Mouse (Mus musculus) macrophage (primary cell): ENCODE data around the gene A630076J17Rik. TPM values are rescaled to one million over a fixed set of nuclear protein-coding genes. Genes with fewer than 3 reads are reported as not detected.

Experiments used
- H3K27ac ChIP-seq: fragments of 350-480 bp; formaldehyde crosslinking; 2 replicates; pipeline ENCODE4 v1.9.0; 2021
- H3K36me3 ChIP-seq: fragments of 350-480 bp; formaldehyde crosslinking; 2 replicates; pipeline ENCODE4 v1.9.0; 2021; ENCODE audit errors: inconsistent target
- H3K4me3 ChIP-seq: fragments of 350-480 bp; formaldehyde crosslinking; 2 replicates; pipeline ENCODE4 v1.9.0; 2021; ENCODE audit errors: inconsistent target
- H3K79me2 ChIP-seq: fragments of 350-480 bp; formaldehyde crosslinking; 2 replicates; pipeline ENCODE4 v1.9.0; 2021; ENCODE audit errors: inconsistent target
- WGBS: methylation state at CpG from one replicate; pipeline ENCODE4 v1.1.7; 2026; ENCODE audit warnings: inconsistent platforms; ENCODE audit not compliant: missing documents; 5-methylcytosine and 5-hydroxymethylcytosine counted together
- polyA plus RNA-seq: library from polyadenylated mRNA; stranded (reverse); fragments of 250-400 nt; gene quantifications from 3 replicates; pipeline ENCODE4 v1.2.4, GENCODE M21; 2018; ENCODE audit warnings: inconsistent platforms
- total RNA-seq, 78 experiments: library from RNA; depleted of rRNA; stranded (reverse); fragments of 250-400 nt; gene quantifications; 1 replicate in 9 of 78; 2 replicates in 24 of 78; 3 replicates in 43 of 78; 4 replicates in 2 of 78; pipeline ENCODE4 v1.2.4; 2018; ENCODE audit warnings: inconsistent platforms in 56 of 78

The A630076J17Rik gene
- not detected for total RNA-seq (2018; cell fraction: chromatin; rRNA removed)
- total RNA-seq (2018; cell fraction: cytosol; rRNA removed), result not detected
- not detected for total RNA-seq (2018; cell fraction: nucleus; rRNA removed)
- not detected in 3 replicates for polyA plus RNA-seq

- Histone ChIP-seq H3K27ac (no peak within 1 kb of the TSS), H3K4me3 (no peak within 1 kb of the TSS), H3K79me2 (no peaks in the 10 kb centered on the region), H3K36me3 (no peaks in the 10 kb centered on the region)
- 17% methylated on average over 1 of the region's 1 CpGs for WGBS
Observed at GRCm38 (mm10) chr3:107230527-107230926, at the start of gene A630076J17Rik. Gene A630076J17Rik, plus strand, starts transcription at chr3:107230614.

DNA sequence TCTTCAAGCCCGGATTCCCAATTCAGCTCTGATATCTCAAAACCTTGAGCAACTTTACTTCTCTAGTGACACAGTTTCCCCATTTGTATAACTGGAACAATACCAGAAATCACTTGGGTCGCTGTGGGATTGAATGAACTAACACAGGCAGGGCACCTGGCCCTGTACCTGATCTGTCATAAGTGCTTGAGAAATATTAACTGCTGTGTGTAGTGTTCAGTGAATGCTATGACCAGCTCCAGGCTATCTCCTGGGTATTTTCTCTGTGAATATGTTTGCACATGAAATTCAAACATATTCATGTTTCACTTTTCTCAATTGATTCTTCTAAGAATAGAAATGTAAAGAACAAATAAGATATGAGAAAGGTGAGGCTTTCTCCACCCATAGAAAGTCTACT, 49.6 kb upstream of the A630076J17Rik start:
- 61% methylated on average over 2 of the region's 2 CpGs for WGBS
- H3K27ac ChIP-seq, result no peak overlapping the region
- no peaks in the 10 kb centered on the region for H3K79me2 ChIP-seq
- no peaks in the 10 kb centered on the region for H3K36me3 ChIP-seq
- no peak overlapping the region for H3K4me3 ChIP-seq

DNA sequence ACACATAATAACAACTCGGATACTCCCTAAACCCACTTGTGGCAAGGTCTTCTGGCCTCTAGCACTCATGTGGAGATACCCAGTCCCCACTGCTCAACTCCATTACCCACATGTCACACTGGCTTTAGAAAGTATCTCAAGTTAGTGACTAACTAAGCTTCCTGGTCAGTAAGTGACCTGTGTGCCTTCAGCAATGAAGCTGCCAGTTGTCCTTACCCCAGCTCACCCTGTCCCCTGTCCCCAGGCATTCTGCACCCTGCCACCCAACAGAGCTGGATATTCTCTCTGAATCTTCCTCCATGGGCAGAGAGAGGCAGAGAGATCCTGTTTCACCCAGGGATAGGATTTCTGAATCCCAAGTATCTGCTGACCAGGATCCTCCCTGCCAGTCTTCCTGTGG, 47.7 kb upstream of the A630076J17Rik start, which contains the start of gene Kcna10:
Kcna10 (plus strand) TSS at position 301 of the 400 bp plus-strand sequence.
- no peak within 1 kb of the TSS for H3K27ac ChIP-seq
- H3K36me3 ChIP-seq, result no peaks in the 10 kb centered on the region
- H3K4me3 ChIP-seq, result no peak within 1 kb of the TSS
- 90% methylated on average over 1 of the region's 1 CpGs for WGBS
- H3K79me2 ChIP-seq, result no peaks in the 10 kb centered on the region

GRCm38 (mm10) chr3:107183178-107183577, 47.2 kb upstream of the A630076J17Rik start:
- H3K79me2 ChIP-seq, result no peaks in the 10 kb centered on the region

GRCm38 (mm10) chr3:107185597-107185996, 44.8 kb upstream of the A630076J17Rik start:
- 33% methylated on average over 3 of the region's 3 CpGs for WGBS

More at GRCm38 (mm10) chr3:107183178-107183577, 47.2 kb upstream of the A630076J17Rik start:
- Histone ChIP-seq H3K36me3 (no peaks in the 10 kb centered on the region), H3K4me3 (no peak overlapping the region), H3K27ac (no peak overlapping the region)
- WGBS, result 97% methylated on average over 3 of the region's 3 CpGs

GRCm38 (mm10) chr3:107187022-107187421, 43.4 kb upstream of the A630076J17Rik start:
- Histone ChIP-seq H3K36me3 (no peaks in the 10 kb centered on the region), H3K27ac (no peak overlapping the region), H3K79me2 (no peaks in the 10 kb centered on the region), H3K4me3 (no peak overlapping the region)
- 91% methylated on average over 4 of the region's 4 CpGs for WGBS

More at GRCm38 (mm10) chr3:107185597-107185996, 44.8 kb upstream of the A630076J17Rik start:
- Histone ChIP-seq H3K36me3 (no peaks in the 10 kb centered on the region), H3K27ac (no peak overlapping the region), H3K79me2 (no peaks in the 10 kb centered on the region), H3K4me3 (no peak overlapping the region)

DNA sequence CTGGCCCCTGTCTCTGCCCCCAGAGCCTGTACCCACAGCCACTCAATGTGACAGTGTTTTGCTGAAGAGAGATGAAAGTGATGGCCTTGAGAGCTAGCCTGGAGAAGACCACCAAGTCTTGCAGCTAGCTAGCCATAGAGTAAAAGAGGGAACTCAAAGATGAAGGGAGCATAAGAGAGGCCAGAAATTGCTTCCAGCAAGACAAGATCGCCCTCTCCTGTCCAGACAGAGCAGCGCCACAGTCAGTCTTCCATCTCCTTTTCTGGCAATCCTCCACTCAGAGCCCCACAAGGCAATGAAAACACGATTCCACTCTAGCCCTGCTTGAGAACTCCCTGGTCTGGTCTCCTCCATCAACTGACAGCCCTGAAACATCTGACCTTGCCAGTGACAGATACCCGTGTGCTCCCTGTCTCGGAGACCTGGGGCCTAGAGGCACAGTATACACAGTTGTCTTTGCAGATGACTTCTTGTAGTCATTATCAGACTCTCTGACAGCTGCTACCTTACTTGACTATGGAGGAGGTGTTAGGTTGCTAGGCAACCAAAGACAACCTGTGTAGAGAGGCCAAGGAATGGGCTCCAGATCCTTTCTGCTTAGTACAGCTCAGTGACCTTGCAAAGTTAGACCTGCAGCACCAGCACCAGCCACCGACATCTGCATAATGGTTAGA, 42.1 kb upstream of the A630076J17Rik start:
- Histone ChIP-seq H3K36me3 (no peaks in the 10 kb centered on the region), H3K4me3 (no peak overlapping the region), H3K79me2 (no peaks in the 10 kb centered on the region), H3K27ac (no peak overlapping the region)
- 54% methylated on average over 6 of the region's 6 CpGs for WGBS

DNA sequence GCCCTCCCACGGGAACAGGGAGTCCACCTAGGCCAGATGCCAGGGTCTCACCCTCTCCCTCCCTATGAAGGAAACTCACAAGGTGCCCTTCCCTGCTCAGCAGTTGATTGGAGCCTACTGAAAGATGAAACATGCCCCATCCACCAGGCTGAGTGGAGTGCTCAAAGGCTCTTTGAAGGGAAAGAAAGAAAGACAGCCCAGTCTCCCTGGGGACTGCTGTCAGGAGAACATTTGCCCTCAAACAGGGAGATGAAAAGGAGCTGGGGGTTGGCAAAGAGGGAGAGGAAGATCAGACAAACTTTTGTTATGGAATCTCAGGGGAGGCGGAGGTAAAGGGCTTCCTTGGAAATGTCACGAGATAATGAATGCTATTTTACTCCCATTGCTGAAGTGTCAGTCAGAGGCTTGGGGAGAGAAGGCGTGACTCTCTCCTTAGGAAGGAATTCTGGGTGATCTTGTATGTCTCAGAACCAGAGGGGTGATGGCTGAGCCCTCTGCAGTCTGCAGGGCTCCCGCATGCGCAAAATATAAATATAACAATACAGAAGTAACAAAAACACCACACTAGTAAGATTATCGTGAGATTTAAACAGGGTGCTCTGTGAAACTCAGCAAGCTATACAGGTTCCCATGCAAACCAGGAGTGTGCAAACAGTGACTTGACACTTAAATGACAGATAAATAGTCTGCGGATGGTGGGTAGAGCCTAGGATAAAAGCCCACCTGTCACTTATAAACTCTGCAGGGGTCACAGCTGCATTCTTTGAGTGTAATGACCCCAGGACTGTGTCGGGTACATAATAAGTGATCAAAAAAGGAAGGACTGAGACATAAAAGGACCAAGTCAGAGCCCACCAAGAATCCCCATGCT, 28.9 kb upstream of the A630076J17Rik start:
- 80% methylated on average over 7 of the region's 9 CpGs for WGBS
- Histone ChIP-seq H3K27ac (no peak overlapping the region), H3K4me3 (no peak overlapping the region), H3K79me2 (no peaks in the 10 kb centered on the region), H3K36me3 (no peaks in the 10 kb centered on the region)

DNA sequence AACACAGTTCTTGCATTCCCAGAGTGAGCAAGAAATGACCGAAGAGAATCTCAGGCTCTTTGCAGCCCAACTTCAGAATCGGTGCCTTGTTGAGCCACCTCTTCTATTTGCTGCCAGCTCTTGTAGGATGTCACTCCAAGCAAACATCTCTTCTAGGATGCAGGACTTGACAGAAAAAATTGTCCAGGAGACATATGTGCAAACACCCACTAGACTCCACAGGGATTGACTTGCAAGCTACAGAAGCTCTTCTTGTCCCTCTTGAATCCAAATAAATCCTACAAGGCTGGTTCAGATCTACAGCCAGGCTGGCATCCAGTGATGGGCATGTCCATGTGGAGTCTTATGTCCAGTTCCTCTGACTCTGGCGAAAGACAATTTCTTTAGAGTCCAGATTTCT, 26.0 kb upstream of the A630076J17Rik start:
- WGBS, result 66% methylated on average over 3 of the region's 3 CpGs
- H3K79me2 ChIP-seq, result no peaks in the 10 kb centered on the region
- H3K27ac ChIP-seq, result no peak overlapping the region
- no peaks in the 10 kb centered on the region for H3K36me3 ChIP-seq
- H3K4me3 ChIP-seq, result no peak overlapping the region

DNA sequence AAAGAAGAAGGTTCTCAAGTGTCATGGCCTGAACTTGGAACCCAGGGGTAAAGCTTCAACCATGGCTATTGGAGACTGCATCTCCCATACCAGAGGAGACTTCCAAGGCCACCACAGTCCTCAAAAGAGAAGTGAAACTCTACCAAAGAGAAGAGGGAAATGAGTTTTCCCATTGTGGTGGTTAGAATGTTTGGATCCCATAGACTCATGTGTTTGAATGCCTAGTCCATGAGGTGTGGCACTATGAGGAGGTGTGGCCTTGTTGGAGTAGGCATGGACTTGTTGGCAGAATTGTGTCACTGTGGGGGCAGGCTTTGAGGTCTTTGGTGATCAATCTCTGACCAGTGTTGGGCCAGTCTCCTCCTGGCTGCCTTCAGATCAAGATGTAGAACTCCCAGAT, 25.2 kb upstream of the A630076J17Rik start:
- Histone ChIP-seq H3K79me2 (no peaks in the 10 kb centered on the region), H3K36me3 (no peaks in the 10 kb centered on the region), H3K4me3 (no peak overlapping the region), H3K27ac (no peak overlapping the region)

GRCm38 (mm10) chr3:107205994-107206393, 24.4 kb upstream of the A630076J17Rik start:
- Histone ChIP-seq H3K27ac (no peak overlapping the region), H3K79me2 (no peaks in the 10 kb centered on the region), H3K4me3 (no peak overlapping the region), H3K36me3 (no peaks in the 10 kb centered on the region)
- 10% methylated on average over 4 of the region's 4 CpGs for WGBS

GRCm38 (mm10) chr3:107206490-107207150, 23.8 kb upstream of the A630076J17Rik start:
- no peaks in the 10 kb centered on the region for H3K79me2 ChIP-seq
- no peak overlapping the region for H3K27ac ChIP-seq
- 69% methylated on average over 4 of the region's 4 CpGs for WGBS
- H3K4me3 ChIP-seq, result no peak overlapping the region
- no peaks in the 10 kb centered on the region for H3K36me3 ChIP-seq

- H3K27ac ChIP-seq, result no peak overlapping the region
- H3K36me3 ChIP-seq, result no peaks in the 10 kb centered on the region
- H3K4me3 ChIP-seq, result no peak overlapping the region
- H3K79me2 ChIP-seq, result no peaks in the 10 kb centered on the region
- 73% methylated on average over 7 of the region's 7 CpGs for WGBS
Observed at GRCm38 (mm10) chr3:107207625-107208253, 22.7 kb upstream of the A630076J17Rik start.

DNA sequence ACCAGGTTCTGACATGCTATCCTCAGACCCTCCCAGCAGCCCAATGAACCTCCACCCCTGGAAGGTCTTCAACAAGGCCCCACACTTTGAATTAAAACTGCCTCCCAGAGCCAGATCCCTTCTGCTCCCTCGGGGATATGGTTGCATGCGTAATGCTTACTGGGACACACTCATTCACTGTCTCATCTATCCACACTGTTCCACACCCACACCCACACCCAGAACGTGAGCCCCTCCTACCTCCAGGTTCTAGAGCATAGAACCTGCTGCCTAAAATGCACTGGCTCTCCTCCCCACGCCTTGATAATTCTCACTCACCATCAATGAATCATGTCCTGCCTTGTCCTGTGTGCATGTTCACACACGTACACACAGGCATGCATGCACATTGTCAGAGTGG, 15.8 kb upstream of the A630076J17Rik start:
- Histone ChIP-seq H3K79me2 (no peaks in the 10 kb centered on the region), H3K4me3 (no peak overlapping the region), H3K27ac (no peak overlapping the region), H3K36me3 (no peaks in the 10 kb centered on the region)
- WGBS, result 87% methylated on average over 5 of the region's 5 CpGs
